Mouse (Mus musculus) regulatory T cell (primary cell): ENCODE data around the gene Hist1h3i.
"Not testable (repeated sequence)": the region's sequence is repeated elsewhere in the genome, so short reads cannot be mapped to it uniquely, and the experiment has no call there.

ENCODE experiments used
- in situ Hi-C: fragments of 300-600 bp; cut with MboI, MseI; formaldehyde crosslinking; loops from one replicate; pipeline ENCODE4 v1.15.1; 2025; ENCODE audit warnings: high pct_unique_total_duplicates

Hist1h3i gene

GRCm38 (mm10) chr13:21783255-21783617, at the start of gene Hist1h3i:
TSS of gene Hist1h3i (minus strand) at chr13:21783370.
- in situ Hi-C loops: loop anchor here (25.0 kb wide), 1 partner anchor 1954 kb away; the partner anchor contains the start of genes Hist1h1c, Hist1h2bb and Hist1h3c

- in situ Hi-C loops: not testable (repeated sequence)
Measured at GRCm38 (mm10) chr13:21831418-21832394, 48.5 kb upstream of the Hist1h3i start, which contains the start of gene Hist1h4n. TSS of gene Hist1h4n (minus strand) at chr13:21832196.

GRCm38 (mm10) chr13:21830344-21830743, 47.2 kb upstream of the Hist1h3i start:
- in situ Hi-C loops: no loop called here

GRCm38 (mm10) chr13:21828511-21828910, 45.3 kb upstream of the Hist1h3i start:
- in situ Hi-C loops: loop anchor here (5.0 kb wide), 1 partner anchor 36 kb away; no protein-coding TSS in a partner anchor

GRCm38 (mm10) chr13:21820082-21820890, 37.1 kb upstream of the Hist1h3i start:
- in situ Hi-C loops: loop anchor here (25.0 kb wide), 1 partner anchor 1742 kb away; the partner anchor contains the start of genes Hist1h1d, Hist1h2ad, Hist1h2ae and Hist1h2bf

GRCm38 (mm10) chr13:21812092-21812491, 28.9 kb upstream of the Hist1h3i start:
- in situ Hi-C loops: loop anchor here (25.0 kb wide), 1 partner anchor 1750 kb away; the partner anchor contains the start of genes Hist1h1d, Hist1h2ad, Hist1h2ae and Hist1h2bf

GRCm38 (mm10) chr13:21811539-21811938, 28.4 kb upstream of the Hist1h3i start, which contains the start of gene Hist1h4m:
TSS of gene Hist1h4m (plus strand) at chr13:21811746.
- in situ Hi-C loops: loop anchor here (25.0 kb wide), 1 partner anchor 1751 kb away; the partner anchor contains the start of genes Hist1h1d, Hist1h2ad, Hist1h2ae and Hist1h2bf

GRCm38 (mm10) chr13:21811074-21811473, 27.9 kb upstream of the Hist1h3i start:
- in situ Hi-C loops: loop anchor here (25.0 kb wide), 1 partner anchor 1751 kb away; the partner anchor contains the start of genes Hist1h1d, Hist1h2ad, Hist1h2ae and Hist1h2bf

- in situ Hi-C loops: loop anchor here (25.0 kb wide), 1 partner anchor 1752 kb away; the partner anchor contains the start of genes Hist1h1d, Hist1h2ad, Hist1h2ae and Hist1h2bf
Measured at GRCm38 (mm10) chr13:21810073-21810472, 26.9 kb upstream of the Hist1h3i start, which contains the start of the genes Hist1h2bq and Hist1h2ao. TSS of gene Hist1h2bq (minus strand) at chr13:21810197. TSS of gene Hist1h2ao (plus strand) at chr13:21810465.

GRCm38 (mm10) chr13:21803058-21803457, 19.9 kb upstream of the Hist1h3i start:
- in situ Hi-C loops: loop anchor here (10.0 to 25.0 kb wide), 2 partner anchors 222 to 1759 kb away; partner anchors contain the start of genes Hist1h1d, Hist1h2ad, Hist1h2ae and Hist1h2bf

- in situ Hi-C loops: loop anchor here (5.0 to 25.0 kb wide), 2 partner anchors 50 to 1940 kb away; partner anchors contain the start of genes Hist1h1c, Hist1h2bb and Hist1h3c
Measured at GRCm38 (mm10) chr13:21797163-21797562, 14.0 kb upstream of the Hist1h3i start.

GRCm38 (mm10) chr13:21795584-21795983, 12.4 kb upstream of the Hist1h3i start:
- in situ Hi-C loops: loop anchor here (5.0 to 25.0 kb wide), 2 partner anchors 52 to 1942 kb away; partner anchors contain the start of genes Hist1h1c, Hist1h2bb and Hist1h3c

GRCm38 (mm10) chr13:21790601-21791283, 7.6 kb upstream of the Hist1h3i start:
- in situ Hi-C loops: loop anchor here (5.0 to 25.0 kb wide), 3 partner anchors 37 to 1947 kb away; partner anchors contain the start of genes Hist1h1c, Hist1h2bb, Hist1h3c and Hist1h4j

GRCm38 (mm10) chr13:21789925-21790324, 6.8 kb upstream of the Hist1h3i start:
- in situ Hi-C loops: loop anchor here (5.0 to 25.0 kb wide), 3 partner anchors 37 to 1947 kb away; partner anchors contain the start of genes Hist1h1c, Hist1h2bb, Hist1h3c and Hist1h4j

- in situ Hi-C loops: loop anchor here (25.0 kb wide), 1 partner anchor 1949 kb away; the partner anchor contains the start of genes Hist1h1c, Hist1h2bb and Hist1h3c
Measured at GRCm38 (mm10) chr13:21787760-21788593, 4.8 kb upstream of the Hist1h3i start.

- in situ Hi-C loops: loop anchor here (25.0 kb wide), 1 partner anchor 1950 kb away; the partner anchor contains the start of genes Hist1h1c, Hist1h2bb and Hist1h3c
Measured at GRCm38 (mm10) chr13:21786899-21787629, 3.9 kb upstream of the Hist1h3i start, which contains the start of the genes Hist1h2an and Hist1h2bp. TSS of gene Hist1h2an (minus strand) at chr13:21787218. TSS of gene Hist1h2bp (plus strand) at chr13:21787461.

GRCm38 (mm10) chr13:21786189-21786898, 3.2 kb upstream of the Hist1h3i start:
- in situ Hi-C loops: loop anchor here (25.0 kb wide), 1 partner anchor 1951 kb away; the partner anchor contains the start of genes Hist1h1c, Hist1h2bb and Hist1h3c
